Mouse (Mus musculus): ENCODE data around the gene Olfr869. TPM values are rescaled to one million over a fixed set of nuclear protein-coding genes. Genes with fewer than 3 reads are reported as not detected.

Gene Olfr869
- polyA plus RNA-seq (2014; fragmentation: Nextera tagmentation; extraction: Ambion mirVana) = not detected in 2 replicates

GRCm38 (mm10) chr9:20128709-20129108, at the start of gene Olfr869:
TSS of gene Olfr869 (plus strand) at chr9:20129009.
- Histone ChIP-seq H3K27ac (ENCODE audit: low read depth, low read length) (no peak within 1 kb of the TSS), H3K4me3 (ENCODE audit: low read depth, low read length) (no peak within 1 kb of the TSS), H3K9me3 (ENCODE audit: control insufficient read depth, low read length) (no peaks in the 10 kb centered on the region), H3K4me2 (replicated peaks; ENCODE audit: low read depth, low read length) (no peak within 1 kb of the TSS), H3K36me3 (ENCODE audit: control insufficient read depth, insufficient read depth, low read length) (no peaks in the 10 kb centered on the region), H3K9ac (ENCODE audit: low read depth, low read length) (no peak within 1 kb of the TSS), H3K27me3 (ENCODE audit: control insufficient read depth, insufficient read depth, low read length) (no peaks in the 10 kb centered on the region), H3K4me1 (replicated peaks; ENCODE audit: control insufficient read depth, insufficient read depth, low read length) (no peaks in the 10 kb centered on the region)
- no peak for ATAC-seq (ENCODE audit: low FRiP score)
- no peak for DNase-seq (ENCODE audit: low spot score)
- WGBS = 76% methylated on average over 2 of the region's 2 CpGs

GRCm38 (mm10) chr9:20098326-20098725, 30.5 kb upstream of the Olfr869 start, which contains the start of gene Olfr868:
TSS of gene Olfr868 (plus strand) at chr9:20098626.
- ATAC-seq (ENCODE audit: low FRiP score) = no peak
- H3K4me2 ChIP-seq (replicated peaks; ENCODE audit: low read depth, low read length) = no peak within 1 kb of the TSS
- H3K4me1 ChIP-seq (replicated peaks; ENCODE audit: control insufficient read depth, insufficient read depth, low read length) = no peaks in the 10 kb centered on the region

GRCm38 (mm10) chr9:20149706-20150105, 20.9 kb downstream of the Olfr869 start:
- ATAC-seq (ENCODE audit: low FRiP score) = no peak

More at GRCm38 (mm10) chr9:20098326-20098725, 30.5 kb upstream of the Olfr869 start, which contains the start of gene Olfr868:
- Histone ChIP-seq H3K4me3 (ENCODE audit: low read depth, low read length) (no peak within 1 kb of the TSS), H3K36me3 (ENCODE audit: control insufficient read depth, insufficient read depth, low read length) (no peaks in the 10 kb centered on the region), H3K9ac (ENCODE audit: low read depth, low read length) (no peak within 1 kb of the TSS), H3K9me3 (ENCODE audit: control insufficient read depth, low read length) (0 out of 2 replicates have a peak, but pooled peaks cover 2% of the 10 kb centered on the region), H3K27ac (ENCODE audit: low read depth, low read length) (no peak within 1 kb of the TSS), H3K27me3 (ENCODE audit: control insufficient read depth, insufficient read depth, low read length) (no peaks in the 10 kb centered on the region)
- DNase-seq (ENCODE audit: low spot score) = no peak
- 49% methylated on average over 2 of the region's 2 CpGs for WGBS

GRCm38 (mm10) chr9:20173957-20174356, 45.1 kb downstream of the Olfr869 start, which contains the start of gene Olfr870:
TSS of gene Olfr870 (minus strand) at chr9:20174057.
- H3K4me2 ChIP-seq (replicated peaks; ENCODE audit: low read depth, low read length) = no peak within 1 kb of the TSS
- no peaks in the 10 kb centered on the region for H3K4me1 ChIP-seq (replicated peaks; ENCODE audit: control insufficient read depth, insufficient read depth, low read length)
- WGBS = 74% methylated on average over 2 of the region's 2 CpGs
- no peak within 1 kb of the TSS for H3K9ac ChIP-seq (ENCODE audit: low read depth, low read length)
- no peak for DNase-seq (ENCODE audit: low spot score)
- H3K27ac ChIP-seq (ENCODE audit: low read depth, low read length) = no peak within 1 kb of the TSS
- H3K27me3 ChIP-seq (ENCODE audit: control insufficient read depth, insufficient read depth, low read length) = no peaks in the 10 kb centered on the region
- no peaks in the 10 kb centered on the region for H3K36me3 ChIP-seq (ENCODE audit: control insufficient read depth, insufficient read depth, low read length)
- no peak within 1 kb of the TSS for H3K4me3 ChIP-seq (ENCODE audit: low read depth, low read length)
- H3K9me3 ChIP-seq (ENCODE audit: control insufficient read depth, low read length) = no peaks in the 10 kb centered on the region
- ATAC-seq (ENCODE audit: low FRiP score) = no peak

More at GRCm38 (mm10) chr9:20149706-20150105, 20.9 kb downstream of the Olfr869 start:
- Histone ChIP-seq H3K4me1 (replicated peaks; ENCODE audit: control insufficient read depth, insufficient read depth, low read length) (no peaks in the 10 kb centered on the region), H3K4me3 (ENCODE audit: low read depth, low read length) (no peak overlapping the region), H3K4me2 (replicated peaks; ENCODE audit: low read depth, low read length) (no peak overlapping the region), H3K27me3 (ENCODE audit: control insufficient read depth, insufficient read depth, low read length) (no peaks in the 10 kb centered on the region), H3K9ac (ENCODE audit: low read depth, low read length) (no peak overlapping the region), H3K9me3 (ENCODE audit: control insufficient read depth, low read length) (no peaks in the 10 kb centered on the region; the same call in 1 of the 2 replicates), H3K27ac (ENCODE audit: low read depth, low read length) (no peak overlapping the region), H3K36me3 (ENCODE audit: control insufficient read depth, insufficient read depth, low read length) (no peaks in the 10 kb centered on the region)
- DNase-seq (ENCODE audit: low spot score) = no peak
- WGBS = 82% methylated on average over 3 of the region's 3 CpGs

- Histone ChIP-seq H3K9ac (ENCODE audit: low read depth, low read length) (no peak overlapping the region), H3K9me3 (ENCODE audit: control insufficient read depth, low read length) (no peaks in the 10 kb centered on the region), H3K4me3 (ENCODE audit: low read depth, low read length) (no peak overlapping the region), H3K4me2 (replicated peaks; ENCODE audit: low read depth, low read length) (no peak overlapping the region), H3K36me3 (ENCODE audit: control insufficient read depth, insufficient read depth, low read length) (no peaks in the 10 kb centered on the region), H3K4me1 (replicated peaks; ENCODE audit: control insufficient read depth, insufficient read depth, low read length) (no peaks in the 10 kb centered on the region), H3K27ac (ENCODE audit: low read depth, low read length) (no peak overlapping the region), H3K27me3 (ENCODE audit: control insufficient read depth, insufficient read depth, low read length) (no peaks in the 10 kb centered on the region)
- DNase-seq (ENCODE audit: low spot score) (no peak), ATAC-seq (ENCODE audit: low FRiP score) (no peak)
- WGBS = 74% methylated on average over 5 of the region's 5 CpGs
Observed at GRCm38 (mm10) chr9:20179463-20179862, 50.7 kb downstream of the Olfr869 start.

Other genes starting within 250 kb of the Olfr869 start
- gene Olfr862, start 241.0 kb upstream of the Olfr869 start, polyA plus RNA-seq (2014; fragmentation: Nextera tagmentation; extraction: Ambion mirVana) = not detected in 2 replicates
- 0.22 TPM in 2 replicates for gene Olfr77, start 212.1 kb upstream of the Olfr869 start, polyA plus RNA-seq (2014; fragmentation: Nextera tagmentation; extraction: Ambion mirVana)
- gene Olfr866, start 101.0 kb upstream of the Olfr869 start, polyA plus RNA-seq (2014; fragmentation: Nextera tagmentation; extraction: Ambion mirVana) = not detected in 2 replicates
- gene Olfr867, start 71.4 kb upstream of the Olfr869 start, polyA plus RNA-seq (2014; fragmentation: Nextera tagmentation; extraction: Ambion mirVana) = not detected in 2 replicates
- gene Olfr868, start 30.4 kb upstream of the Olfr869 start, polyA plus RNA-seq (2014; fragmentation: Nextera tagmentation; extraction: Ambion mirVana) = not detected in 2 replicates
- gene Olfr870, start 45.0 kb downstream of the Olfr869 start, polyA plus RNA-seq (2014; fragmentation: Nextera tagmentation; extraction: Ambion mirVana) = not detected in 2 replicates
- gene Olfr871, start 83.2 kb downstream of the Olfr869 start, polyA plus RNA-seq (2014; fragmentation: Nextera tagmentation; extraction: Ambion mirVana) = not detected in 2 replicates
- not detected in 2 replicates for gene Olfr872, start 108.1 kb downstream of the Olfr869 start, polyA plus RNA-seq (2014; fragmentation: Nextera tagmentation; extraction: Ambion mirVana)
- gene Olfr39, start 153.3 kb downstream of the Olfr869 start, polyA plus RNA-seq (2014; fragmentation: Nextera tagmentation; extraction: Ambion mirVana) = not detected in 2 replicates
- gene Olfr873, start 169.5 kb downstream of the Olfr869 start, polyA plus RNA-seq (2014; fragmentation: Nextera tagmentation; extraction: Ambion mirVana) = not detected in 2 replicates
- not detected in 2 replicates for gene Olfr18, start 207.1 kb downstream of the Olfr869 start, polyA plus RNA-seq (2014; fragmentation: Nextera tagmentation; extraction: Ambion mirVana)

All from hindbrain, embryonic 11.5 days (tissue).